20 mouse cellular contexts compared by ENCODE assay signal in genomic region chr17:66960557-66960956, GRCm38 (mm10).
"Had no signal": no experiment of that assay in that cellular context is flagged by ENCODE, and none has a peak within 500 bp of the region (broad histone marks: within the 10 kb centered on the region; RNA-seq: fewer than 3 reads in every experiment).

No protein-coding gene starts in this region.

- H3K4me3 ChIP-seq: gastrocnemius, adult 2 months; heart, embryonic 10.5 days; heart, embryonic 12.5 days; hindbrain, embryonic 10.5 days; intestine, embryonic 15.5 days; layer of hippocampus, adult 2 months; left cerebral cortex, adult 2 months; limb, embryonic 10.5 days; limb, embryonic 12.5 days had no signal

- H3K9me3 ChIP-seq: heart, embryonic 10.5 days; heart, embryonic 12.5 days; hindbrain, embryonic 10.5 days; intestine, embryonic 15.5 days; limb, embryonic 10.5 days; limb, embryonic 12.5 days had no signal

- ATAC-seq: inflammation-experienced regulatory T-cells, adult 6 months; intestine, embryonic 15.5 days; intestine, postnatal 0 days had no signal

- H3K27me3 ChIP-seq: heart, embryonic 12.5 days; intestine, embryonic 15.5 days; limb, embryonic 12.5 days had no signal

- H3K4me1 ChIP-seq: heart, embryonic 10.5 days; heart, embryonic 12.5 days; hindbrain, embryonic 10.5 days; intestine, embryonic 15.5 days; limb, embryonic 12.5 days had no signal

- H3K36me3 ChIP-seq: heart, embryonic 10.5 days; heart, embryonic 12.5 days; hindbrain, embryonic 10.5 days; intestine, embryonic 15.5 days; limb, embryonic 10.5 days; limb, embryonic 12.5 days had no signal

- H3K27ac ChIP-seq: gastrocnemius, adult 2 months; heart, embryonic 10.5 days; hindbrain, embryonic 10.5 days; hindbrain, embryonic 14.5 days; intestine, embryonic 15.5 days; layer of hippocampus, adult 2 months; left cerebral cortex, adult 2 months; limb, embryonic 10.5 days; limb, embryonic 12.5 days had no signal

- H3K4me2 ChIP-seq: heart, embryonic 12.5 days; hindbrain, embryonic 14.5 days; intestine, embryonic 15.5 days; limb, embryonic 12.5 days; liver, embryonic 11.5 days had no signal

- DNase-seq: gastrocnemius, postnatal 10 days; gastrocnemius, postnatal 25 days; kidney, adult 18-20 months; kidney, adult 8-10 months; kidney, postnatal 10 days; kidney, postnatal 25 days; liver had no signal

- H3K9ac ChIP-seq: heart, embryonic 12.5 days; hindbrain, embryonic 14.5 days; intestine, embryonic 15.5 days; limb, embryonic 12.5 days had no signal
